Mouse (Mus musculus) c-Kit-positive CD71-negative TER-119-negative erythroid progenitor cells, embryonic 14.5 days (primary cell): ENCODE measurements around the gene Gstcd.
A peak's percentile ranks its signal among the peaks of the same experiment; 100 is the strongest.

Source experiments
- DNase-seq: peaks from one replicate; pipeline ENCODE4 v3.0.0-alpha.2; 2013; ENCODE audit warnings: low read depth

Gstcd gene

DNA sequence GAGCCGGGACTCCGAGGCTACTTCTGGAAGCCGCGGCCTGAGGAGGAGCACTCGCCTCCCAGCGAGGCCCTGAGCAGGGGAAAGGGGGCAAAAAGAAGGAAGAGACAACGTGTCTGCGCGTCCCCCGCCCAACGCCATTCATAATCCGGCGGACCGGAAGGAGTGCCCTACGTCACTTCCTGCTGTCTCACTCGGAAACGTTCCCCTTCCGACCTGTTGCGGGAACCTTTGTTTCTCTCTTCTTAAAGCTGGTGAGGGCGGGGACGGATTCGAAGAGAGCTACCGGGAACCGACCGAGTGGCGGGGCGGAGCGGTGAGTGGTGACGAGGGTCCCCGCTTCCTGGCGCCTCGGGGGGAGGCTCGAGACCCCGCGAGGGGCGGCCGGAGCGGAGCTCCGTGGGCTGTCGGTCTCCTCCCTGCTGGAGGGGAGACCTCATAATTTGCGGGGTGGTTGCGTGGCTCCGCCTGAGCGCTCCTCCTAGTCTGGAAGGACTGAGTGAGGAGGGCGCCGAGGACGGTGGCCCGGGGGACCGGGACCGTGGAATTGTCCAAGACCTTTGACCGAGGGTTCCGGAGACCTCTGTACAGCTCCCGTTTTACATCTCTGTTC, at the start of gene Gstcd, which contains the start of gene Ints12:
Gstcd (minus strand) TSS at position 370 of the 610 bp plus-strand sequence.
Ints12 (plus strand) TSS at position 177 of the 610 bp plus-strand sequence.
- peak; percentile 91 for DNase-seq

DNA sequence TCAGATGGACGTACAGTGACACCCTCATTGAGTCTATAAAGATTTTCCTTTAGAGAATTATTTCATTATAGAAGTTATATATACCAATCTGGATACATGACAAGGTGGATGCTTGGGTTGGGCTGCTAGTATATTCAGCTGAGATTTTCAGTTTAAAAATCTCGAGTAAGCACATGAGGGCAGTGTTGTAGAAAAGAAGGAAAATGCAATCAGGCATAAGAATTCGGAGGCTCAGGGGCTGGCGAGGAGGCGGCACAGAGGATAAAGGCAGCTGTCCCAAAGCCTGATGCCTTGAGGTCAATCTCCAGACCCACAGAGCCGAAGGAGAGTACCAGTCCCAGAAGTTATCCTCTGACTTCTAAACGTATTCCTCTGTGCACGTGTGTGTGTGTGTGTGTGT, 40.8 kb upstream of the Gstcd start:
- no peak for DNase-seq

DNA sequence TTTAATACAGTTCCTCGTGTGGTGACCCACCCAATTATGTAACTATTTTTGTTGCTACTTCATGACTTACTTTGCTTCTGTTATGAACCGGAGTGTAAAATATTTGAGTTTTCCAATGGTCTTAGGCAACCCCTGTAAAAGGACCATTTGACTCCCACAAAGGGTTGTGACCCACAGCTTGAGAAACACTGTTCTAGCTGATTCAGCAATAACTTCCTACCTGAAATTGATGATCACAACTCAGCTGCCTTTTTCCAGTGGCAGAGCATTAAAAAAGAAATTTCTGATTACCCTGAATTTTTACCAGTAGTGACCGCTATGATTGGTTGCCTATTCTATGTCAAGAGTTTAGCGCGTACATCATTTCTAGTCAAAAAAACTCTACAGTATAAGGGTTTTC, 39.5 kb upstream of the Gstcd start:
- no peak for DNase-seq

DNA sequence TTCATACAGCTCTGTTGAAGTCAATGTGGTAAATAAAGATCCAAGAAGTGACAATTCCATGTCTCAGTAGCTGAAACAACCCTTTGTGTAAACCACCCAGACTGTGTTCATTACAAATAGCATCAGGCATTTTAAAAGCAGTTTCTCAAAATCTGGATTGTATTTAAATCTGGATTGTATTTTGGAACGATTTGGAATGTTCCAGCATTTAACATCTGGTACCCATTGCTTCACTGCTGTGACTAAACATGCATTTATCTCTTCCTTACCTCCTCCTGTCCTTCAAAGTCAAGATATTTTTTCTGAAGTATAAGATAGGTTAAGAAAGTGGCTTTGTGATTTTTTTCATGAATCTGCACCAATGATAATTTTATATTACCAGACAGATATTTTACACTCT, 21.4 kb upstream of the Gstcd start:
- DNase-seq, result no peak

DNA sequence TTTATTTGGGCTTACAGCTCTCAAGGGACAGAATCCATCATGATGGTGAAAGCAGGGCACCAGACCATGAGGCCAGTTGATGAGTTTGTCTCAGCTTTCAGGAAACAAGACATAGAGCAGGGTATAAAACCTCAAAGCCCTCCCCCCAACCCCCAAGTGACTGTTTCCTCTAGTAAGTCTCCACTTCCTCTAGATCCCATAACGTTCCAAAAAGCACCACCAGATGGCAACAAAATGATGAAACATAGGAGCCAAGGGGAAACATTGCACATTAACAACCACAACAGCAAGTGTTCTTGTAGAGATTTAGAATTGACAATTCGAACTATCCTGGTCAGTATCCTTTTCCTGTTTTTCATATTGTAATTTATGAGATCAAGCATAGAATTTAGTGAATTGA, 19.9 kb upstream of the Gstcd start:
- no peak for DNase-seq

DNA sequence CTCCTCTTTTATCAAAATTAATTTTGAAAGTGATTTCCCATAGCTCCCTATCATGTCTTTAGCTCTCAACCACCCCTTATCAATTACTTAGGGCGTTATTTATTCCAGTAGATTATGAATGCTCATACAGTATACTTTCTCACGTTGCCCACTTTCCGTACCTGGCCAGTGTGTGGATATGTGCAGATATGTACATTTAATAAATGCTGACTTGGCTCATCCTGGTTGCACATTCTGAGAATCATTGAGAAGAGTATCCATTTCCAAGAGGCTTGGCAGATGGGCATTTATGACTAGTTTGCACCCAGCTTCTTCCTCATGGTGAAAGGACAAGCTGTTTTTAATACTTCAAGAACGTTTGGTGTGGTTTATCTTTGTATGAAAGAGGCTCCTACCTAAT, 18.0 kb upstream of the Gstcd start:
- no peak for DNase-seq

DNA sequence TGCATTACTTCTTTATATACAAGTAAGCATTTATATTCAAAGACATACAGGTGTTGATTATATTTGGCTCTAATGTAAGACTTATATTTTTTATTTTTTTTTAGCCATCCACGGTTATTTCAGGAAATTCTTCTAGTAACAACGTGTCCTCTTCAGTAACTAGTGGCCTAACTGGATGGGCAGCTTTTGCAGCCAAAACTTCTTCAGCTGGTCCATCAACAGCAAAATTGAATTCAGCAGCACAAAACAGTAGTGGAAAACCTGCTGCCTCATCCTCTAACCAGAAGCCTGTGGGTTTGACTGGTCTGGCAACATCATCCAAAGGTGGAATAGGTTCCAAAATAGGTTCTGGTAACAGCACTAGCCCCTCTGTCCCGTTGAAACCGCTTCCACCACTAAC, 16.9 kb upstream of the Gstcd start:
- DNase-seq, result no peak

DNA sequence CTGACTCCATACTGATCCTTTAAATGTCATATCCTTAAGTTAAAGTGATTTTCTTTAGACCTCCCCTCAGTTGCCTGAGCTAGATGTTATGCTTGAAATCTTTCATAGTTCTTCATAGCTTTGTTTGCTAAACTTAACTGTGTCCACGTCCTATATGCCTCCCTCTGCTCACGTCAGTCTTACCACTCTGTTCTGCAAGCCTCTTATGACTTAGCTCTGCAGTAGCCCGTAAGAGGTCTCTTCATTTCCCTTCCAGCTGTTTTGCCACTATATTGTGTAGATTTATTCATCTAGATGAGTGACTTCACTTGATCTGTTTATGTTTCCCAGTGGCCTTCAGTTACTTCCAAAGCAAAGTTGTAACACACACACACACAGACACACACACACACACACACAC, 12.6 kb upstream of the Gstcd start:
- no peak for DNase-seq

DNA sequence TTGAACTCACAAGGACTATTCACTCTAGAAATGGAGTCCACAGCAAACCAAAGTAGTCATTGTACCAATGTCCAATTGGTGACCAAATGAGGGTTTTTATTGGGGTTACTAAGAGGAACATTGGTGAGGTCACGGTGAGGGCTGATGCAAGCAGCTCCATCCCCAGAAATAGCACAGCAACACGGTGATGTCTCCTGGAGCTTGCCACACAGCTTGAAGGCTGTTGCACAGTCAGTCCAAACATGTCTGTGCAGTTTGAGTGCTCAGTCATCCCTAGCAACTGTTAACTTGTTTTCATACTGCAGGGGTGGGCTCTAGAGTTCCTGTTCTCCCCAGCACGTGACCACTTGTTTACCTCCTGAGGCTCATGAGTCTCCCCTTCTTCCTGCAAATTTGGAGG, 11.9 kb upstream of the Gstcd start:
- no peak for DNase-seq

DNA sequence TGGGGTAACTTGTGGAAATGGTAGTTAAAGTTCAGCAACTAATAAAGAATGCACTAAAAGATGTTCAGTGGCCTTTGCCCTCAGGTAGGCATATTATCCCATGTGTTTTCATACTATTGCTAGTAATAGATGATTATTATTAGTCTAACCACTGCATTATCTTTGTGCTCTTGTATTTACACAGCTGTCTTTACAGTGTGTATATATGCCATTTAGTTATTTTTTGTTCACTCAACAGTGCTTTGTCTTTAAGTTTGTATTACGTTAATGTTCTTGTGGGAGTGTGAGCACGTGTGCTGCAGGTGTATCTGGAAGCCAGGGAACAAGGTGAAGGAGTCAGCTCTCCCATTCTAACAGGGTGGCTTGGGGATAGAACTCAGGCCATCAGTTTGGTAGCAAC, 7.1 kb upstream of the Gstcd start:
- DNase-seq, result no peak

DNA sequence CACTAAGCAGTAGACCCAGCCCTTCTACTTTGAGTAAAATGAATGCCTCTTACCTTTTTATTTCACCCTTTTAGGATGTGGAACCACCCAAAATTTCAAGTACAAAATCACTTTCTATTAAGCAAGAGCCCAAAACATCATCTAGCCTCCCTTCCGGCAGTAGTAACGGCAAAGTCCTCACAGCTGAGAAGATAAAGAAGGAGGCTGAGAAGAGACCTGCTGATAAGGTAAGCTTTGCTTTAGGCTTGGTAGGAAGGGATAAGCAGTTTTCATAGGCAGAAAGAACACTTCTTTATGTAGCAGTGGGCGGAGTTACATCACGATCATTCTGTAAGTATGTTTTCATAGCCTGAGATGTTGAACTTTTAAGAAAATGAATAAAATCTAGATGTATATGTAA, 6.5 kb upstream of the Gstcd start:
- DNase-seq, result no peak

DNA sequence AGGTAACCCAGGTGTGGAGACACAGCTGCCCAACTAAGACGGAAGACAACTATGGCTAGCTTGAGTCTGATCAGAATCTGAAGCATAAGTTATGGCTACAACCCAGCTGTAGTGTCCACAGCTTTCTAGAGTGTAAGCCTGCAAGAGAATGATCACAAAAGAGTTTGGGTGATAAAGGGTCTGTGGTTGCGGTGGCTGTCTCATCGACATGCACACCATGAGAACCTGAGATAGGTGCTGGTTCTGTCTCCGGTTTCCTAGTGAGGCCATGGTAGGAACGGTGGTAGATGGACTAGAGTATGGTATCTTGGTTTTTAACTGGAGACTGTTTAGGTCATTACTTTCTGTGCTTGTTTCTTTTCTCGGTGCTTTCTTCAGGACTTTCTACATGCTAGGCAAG, 6.1 kb upstream of the Gstcd start:
- no peak for DNase-seq

DNA sequence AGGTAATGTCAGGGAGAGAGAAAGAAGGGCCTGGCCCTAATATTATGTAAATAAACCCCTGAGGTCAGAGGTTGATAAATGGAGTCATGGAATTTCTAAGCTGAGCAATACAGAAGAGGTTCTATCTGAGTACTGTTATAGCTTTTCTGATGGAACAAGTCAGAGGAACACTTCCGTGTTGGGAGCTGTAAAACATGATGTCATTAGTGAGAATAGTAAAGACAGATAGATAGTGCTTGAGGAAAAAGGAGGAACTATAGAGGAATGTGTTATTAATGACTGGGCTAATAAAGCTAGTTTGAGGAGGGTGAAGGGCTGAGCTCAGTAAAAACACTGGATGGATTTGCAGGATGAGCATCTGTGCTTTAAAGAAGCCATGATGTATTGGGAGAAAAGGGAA, 2.5 kb upstream of the Gstcd start:
- no peak for DNase-seq

DNA sequence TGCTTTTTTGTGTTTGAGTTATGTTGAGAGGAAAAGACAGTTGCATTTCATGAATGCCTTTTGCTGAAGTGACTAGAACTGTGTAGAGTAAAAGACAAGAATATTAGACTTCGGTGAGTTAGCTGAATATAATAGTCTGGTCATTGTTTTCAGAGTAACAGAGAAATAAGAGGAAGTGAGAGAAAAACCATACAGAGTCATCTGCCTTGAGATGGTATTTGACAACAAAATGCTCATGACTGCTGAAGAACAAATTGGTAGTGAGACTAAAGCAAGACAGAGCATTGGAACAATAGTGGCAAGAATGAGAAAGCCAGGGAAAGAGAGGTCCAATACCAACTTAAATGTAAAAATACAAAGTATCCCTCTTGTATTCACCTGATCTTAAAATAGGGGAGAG, 1.1 kb upstream of the Gstcd start:
- DNase-seq, result no peak

DNA sequence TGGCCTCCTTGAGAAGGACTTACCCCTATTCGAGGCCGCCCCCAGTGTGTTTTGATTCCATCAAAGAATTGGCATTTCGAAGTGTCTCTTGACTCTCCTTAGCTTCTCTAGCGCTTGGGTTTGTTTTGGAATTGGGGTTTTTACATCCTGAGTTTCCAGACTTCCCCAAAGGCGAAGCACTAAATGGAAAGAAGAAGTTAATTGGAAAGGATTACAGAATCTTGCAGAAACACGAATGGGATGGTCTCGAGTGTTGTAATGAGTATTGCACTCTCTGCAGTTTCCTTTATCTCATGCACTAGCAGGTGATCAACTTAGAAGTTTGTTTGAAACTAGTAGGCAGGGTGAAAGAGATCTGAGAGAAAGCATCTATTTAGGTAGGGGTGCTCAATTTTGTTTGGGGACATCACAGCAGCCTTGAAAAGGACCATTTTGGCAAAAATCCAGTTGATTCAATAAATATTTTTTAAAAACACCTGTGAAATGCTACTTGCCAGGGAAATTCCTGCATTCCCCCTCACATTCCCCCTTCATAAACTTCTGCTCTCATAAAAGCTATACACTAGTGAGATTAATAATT, 531 bp upstream of the Gstcd start:
- DNase-seq, result peak; percentile 17

DNA sequence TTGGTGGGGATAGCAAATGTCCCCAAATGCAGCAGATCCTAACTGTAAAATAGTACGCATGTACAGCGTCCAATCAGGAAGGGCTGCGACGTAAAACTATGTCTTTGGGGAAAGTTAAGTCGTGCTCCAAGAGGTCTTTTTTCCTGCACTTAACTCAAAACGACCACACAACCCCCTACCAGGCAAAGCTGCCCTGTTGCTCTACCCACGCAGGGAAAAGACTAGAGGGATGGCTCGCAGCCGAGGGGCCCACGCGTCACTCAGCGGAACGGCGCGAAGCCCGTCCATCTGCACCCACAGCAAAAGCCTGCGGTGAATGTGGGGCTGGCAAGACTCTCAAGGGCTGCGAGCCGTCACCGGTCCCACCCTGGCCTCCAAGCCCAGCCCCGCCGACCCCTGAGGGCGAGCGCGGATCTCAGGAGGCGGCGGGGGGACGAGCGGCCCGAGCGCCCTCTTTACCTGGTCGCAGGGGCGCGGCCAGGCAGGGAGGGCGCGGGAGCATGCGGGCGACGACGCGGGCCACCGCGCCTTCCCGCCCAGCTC, 641 bp downstream of the Gstcd start:
- peak; percentile 31 for DNase-seq

DNA sequence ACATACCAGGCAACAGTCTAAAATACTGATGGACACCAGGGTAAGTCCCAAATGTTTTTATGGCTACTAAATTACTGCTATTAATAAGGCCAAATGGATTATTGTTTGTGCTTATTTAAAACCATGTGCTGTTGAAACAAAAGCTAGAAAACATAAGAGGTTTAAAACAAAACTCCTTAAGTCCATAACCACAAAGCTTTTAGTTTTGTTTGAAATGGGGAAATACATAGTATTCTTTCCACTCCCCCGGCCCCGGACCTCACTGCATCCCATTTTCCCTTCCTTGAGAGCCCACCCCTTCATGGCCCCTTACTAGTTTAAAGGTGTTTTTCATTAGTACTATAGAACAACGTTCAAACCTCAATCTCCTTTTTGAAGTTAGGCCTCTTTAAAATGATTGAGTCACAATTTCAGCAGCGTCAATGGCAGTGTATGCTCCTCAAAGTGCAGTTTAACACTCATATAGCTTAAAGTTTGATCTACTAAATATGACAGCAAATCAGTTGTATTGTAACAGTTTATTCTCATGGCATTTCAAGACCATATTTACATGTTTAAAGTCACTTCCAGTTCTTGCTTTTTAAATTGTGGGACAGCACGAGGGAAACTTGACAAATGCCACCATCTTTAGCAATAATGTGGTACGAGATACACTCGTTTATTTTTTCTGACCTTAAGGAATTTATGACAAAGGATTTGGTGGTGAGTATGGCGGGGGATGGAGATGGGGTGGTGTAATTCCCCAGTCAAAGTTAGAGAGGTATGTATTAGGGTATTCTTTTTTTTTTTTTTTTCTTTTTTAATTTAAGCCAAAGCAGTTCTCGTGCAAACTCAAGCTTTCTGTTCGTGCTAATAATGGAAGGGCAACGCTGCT, 1.3 kb downstream of the Gstcd start:
- DNase-seq, result no peak

DNA sequence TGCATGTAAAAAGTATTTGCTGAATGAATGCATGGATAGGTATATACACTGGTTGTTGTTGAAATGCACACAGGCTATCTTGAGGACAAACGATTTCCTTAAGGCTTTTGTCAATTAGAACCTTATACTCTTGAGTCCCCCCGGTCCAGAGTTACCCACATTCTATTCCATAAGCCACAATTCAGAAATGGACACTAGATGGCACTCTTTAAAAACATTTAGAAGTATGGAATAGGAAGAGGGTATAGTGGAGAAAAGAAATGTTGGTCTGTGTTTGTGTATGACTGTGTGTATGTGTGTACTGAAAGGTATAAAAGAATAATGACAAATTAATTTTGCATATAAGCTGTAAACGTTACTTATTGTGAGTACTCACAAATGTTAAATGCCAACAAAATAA, 6.0 kb downstream of the Gstcd start:
- DNase-seq, result peak; percentile 74

DNA sequence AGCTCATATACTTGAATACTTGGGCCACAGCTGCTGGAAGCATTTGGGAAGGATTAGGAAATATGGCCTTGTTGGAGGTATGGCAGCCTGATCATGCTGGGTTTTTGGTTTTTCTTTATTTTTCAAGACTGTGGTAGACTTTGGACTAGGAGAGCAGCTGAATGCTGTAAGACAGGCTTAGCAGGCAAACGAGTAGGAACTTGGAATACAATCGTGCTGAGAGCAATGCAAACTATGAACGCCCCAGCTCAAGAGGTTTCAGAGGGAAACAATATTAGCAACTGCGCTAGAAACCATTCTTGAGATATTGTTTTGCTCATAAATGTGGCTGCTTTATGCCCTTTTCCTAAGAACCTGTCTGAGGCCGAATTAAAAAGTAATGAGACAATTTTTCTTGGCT, 9.1 kb downstream of the Gstcd start:
- DNase-seq, result no peak

DNA sequence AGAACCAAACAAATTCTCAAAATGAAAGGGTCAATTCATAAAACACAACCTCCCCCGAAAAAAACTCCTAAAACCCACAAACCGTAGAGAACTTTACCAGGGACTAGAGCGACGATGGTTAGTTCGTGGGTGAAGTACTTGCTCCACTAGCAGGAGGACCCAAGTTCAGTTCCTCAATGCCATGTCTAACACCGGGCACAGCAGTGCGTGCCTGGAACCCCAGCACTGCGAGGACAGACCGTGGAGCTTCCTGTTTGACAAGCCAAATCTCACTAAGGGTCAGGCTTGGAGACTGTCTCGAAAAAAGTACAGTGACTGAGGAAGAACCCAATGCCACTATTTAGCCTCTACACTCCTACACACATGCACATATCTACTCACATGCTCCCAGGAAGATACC, 16.3 kb downstream of the Gstcd start:
- DNase-seq, result no peak

DNA sequence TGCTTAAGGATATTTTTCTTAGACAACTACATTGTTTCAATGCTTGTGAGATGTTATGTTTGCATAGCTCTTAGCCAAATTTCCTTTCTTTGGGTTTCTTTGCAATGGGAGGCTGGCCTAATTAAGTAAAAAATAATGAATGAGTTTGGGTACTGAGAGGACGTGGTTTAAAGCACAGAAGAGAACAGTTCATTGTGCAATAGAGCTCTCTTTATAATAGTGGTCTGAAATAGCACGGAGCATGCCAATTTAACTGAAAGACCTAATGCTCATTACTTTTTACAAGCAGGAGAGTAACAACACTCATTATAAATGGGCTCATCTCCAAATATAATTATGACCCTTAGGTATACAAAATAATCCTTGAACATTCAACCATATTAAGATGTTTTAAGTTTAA, 39.8 kb downstream of the Gstcd start:
- DNase-seq, result no peak

DNA sequence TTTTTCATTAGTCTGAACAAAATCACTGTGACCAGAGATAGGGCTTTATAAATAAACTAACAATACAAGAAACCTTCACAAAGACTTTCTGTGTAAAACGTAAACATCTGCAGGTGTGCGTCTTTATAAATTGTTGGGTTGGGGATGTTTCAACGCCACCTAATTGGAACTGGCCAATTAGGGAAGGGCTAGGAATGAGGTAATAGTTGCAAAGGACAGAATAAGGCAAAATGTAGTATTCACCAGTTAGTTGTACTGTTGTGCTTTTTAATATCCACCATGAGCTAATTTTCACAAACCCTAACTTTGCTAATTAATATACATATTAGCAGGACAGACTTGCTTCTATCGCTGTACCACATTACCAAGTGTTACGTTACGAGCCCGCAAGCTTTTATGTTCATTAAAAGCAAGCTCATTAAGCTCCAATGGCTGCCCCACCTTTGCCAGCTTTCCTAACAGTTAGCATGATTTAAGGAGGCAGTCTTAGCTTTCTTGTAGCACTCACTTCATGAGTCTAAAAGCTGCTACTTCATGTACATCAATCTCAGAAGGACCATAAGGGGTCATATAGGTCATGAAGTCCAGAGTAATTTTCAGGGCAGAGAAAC, 58.6 kb downstream of the Gstcd start:
- DNase-seq, result no peak

DNA sequence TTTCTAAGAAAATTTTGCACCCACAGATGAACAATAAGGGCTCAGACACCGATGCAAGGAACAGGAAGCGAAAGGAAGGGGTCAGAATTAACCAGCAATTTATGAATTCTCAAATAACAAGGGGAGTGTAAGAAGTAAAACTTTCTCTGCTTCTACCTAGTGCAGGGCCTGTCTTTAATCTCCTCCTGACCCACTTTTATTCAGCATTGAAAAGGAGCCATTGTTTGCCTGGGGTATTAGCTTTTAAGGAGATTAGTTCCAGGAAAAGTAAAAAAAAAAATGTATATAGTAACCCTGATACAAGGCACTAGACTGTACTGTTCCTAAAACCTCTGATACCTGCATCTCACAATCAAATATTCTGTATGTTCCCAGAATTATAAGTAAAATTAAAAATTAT, 64.9 kb downstream of the Gstcd start:
- no peak for DNase-seq
